Mouse (Mus musculus) intestine, embryonic 14.5 days (tissue): ENCODE data around the gene Rab8b. TPM values are rescaled to one million over a fixed set of nuclear protein-coding genes. Genes with fewer than 3 reads are reported as not detected.

Experiments used
- ATAC-seq: fragments of 200-750 bp; cut with Nextera tagmentation; replicated peaks from 2 replicates; pipeline ENCODE4 v1.8.0; 2017; ENCODE audit warnings: low read depth, moderate number of reproducible peaks, moderate TSS enrichment, moderate library complexity; ENCODE audit not compliant: low FRiP score, low TSS enrichment
- DNase-seq: peaks from one replicate; pipeline ENCODE4 v3.0.0-alpha.2; 2018; ENCODE audit warnings: low spot score
- H3K27ac ChIP-seq: fragments of 300-500 bp; sonication (generic); 2 replicates; pipeline ENCODE4 v1.5.1; 2014; ENCODE audit warnings: low read depth, mild to moderate bottlenecking, control low read depth
- H3K27me3 ChIP-seq: fragments of 300-500 bp; sonication (generic); replicated peaks from 2 replicates; pipeline ENCODE4 v1.6.1; 2014; ENCODE audit warnings: low read length, control low read depth; ENCODE audit not compliant: control insufficient read depth, insufficient read depth
- H3K36me3 ChIP-seq: fragments of 300-500 bp; sonication (generic); 2 replicates; pipeline ENCODE4 v1.6.1; 2014; ENCODE audit warnings: low read length, control low read depth; ENCODE audit not compliant: control insufficient read depth, insufficient read depth
- H3K4me1 ChIP-seq: fragments of 300-500 bp; sonication (generic); replicated peaks from 2 replicates; pipeline ENCODE4 v1.6.1; 2014; ENCODE audit warnings: low read length, control low read depth, mixed read lengths; ENCODE audit not compliant: control insufficient read depth, insufficient read depth
- H3K4me2 ChIP-seq: fragments of 300-500 bp; sonication (generic); 2 replicates; pipeline ENCODE4 v1.6.1; 2014; ENCODE audit warnings: low read length
- H3K4me3 ChIP-seq: fragments of 300-500 bp; sonication (generic); 2 replicates; pipeline ENCODE4 v1.5.1; 2014; ENCODE audit warnings: low read depth, low read length, control low read depth, mixed read lengths
- H3K9ac ChIP-seq: fragments of 300-500 bp; sonication (generic); 2 replicates; pipeline ENCODE4 v1.6.1; 2014; ENCODE audit warnings: mild to moderate bottlenecking, low read length
- H3K9me3 ChIP-seq: fragments of 300-500 bp; sonication (generic); 2 replicates; pipeline ENCODE4 v1.6.1; 2016; ENCODE audit warnings: low read length, control low read depth; ENCODE audit not compliant: control insufficient read depth
- WGBS: fragments of 180-500 bp; shearing (Covaris S2); extraction: QIAGEN DNeasy Blood & Tissue Kit; methylation state at CpG from one replicate; pipeline ENCODE4 v1.1.7; 2014; 5-methylcytosine and 5-hydroxymethylcytosine counted together
- polyA plus RNA-seq: library from polyadenylated mRNA; unstranded; fragments of >200 nt; fragmentation: Nextera tagmentation; extraction: Ambion mirVana; gene quantifications from 2 replicates; pipeline ENCODE4 v1.2.1, GENCODE M21; 2014

Gene Rab8b
- polyA plus RNA-seq, 1 experiment from 2014 or later: 26.1 TPM

DNA sequence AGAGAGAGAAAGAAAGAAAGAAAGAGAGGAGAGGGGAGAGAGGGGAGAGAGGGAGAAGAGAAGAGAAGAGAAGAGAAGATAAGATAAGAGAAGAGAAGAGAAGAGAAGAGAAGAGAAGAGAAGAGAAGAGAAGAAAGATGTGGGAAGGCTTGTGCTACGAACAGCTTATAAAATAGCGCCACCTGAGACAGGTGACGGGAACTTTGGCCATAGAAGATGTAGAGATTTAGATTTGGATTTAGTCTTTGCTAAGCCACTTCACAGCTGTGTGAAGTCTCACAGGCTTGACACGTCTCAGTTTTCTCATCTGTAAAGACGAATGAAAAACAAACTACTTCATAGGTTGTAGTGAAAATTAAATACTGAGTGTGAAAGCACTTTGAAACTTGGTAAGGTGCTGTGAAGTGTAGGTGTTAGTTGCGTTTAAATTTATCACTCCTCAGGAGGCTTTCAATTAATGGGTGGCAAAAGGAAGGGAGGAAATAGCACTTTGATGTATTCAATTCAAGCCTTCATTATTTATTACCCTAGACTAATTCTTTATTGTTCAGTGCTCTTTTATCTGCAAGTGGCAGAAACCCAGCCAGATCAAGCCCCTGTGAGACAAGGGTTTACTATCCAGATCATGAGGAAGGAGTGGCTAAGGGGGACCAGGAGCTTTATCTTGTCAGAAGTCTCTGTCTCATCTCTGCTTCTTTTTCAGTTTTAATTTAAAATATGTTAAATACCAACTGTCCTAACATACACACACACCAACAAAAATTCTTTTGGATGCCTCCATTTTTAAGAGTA, 1.2 kb upstream of the Rab8b start:
- Histone ChIP-seq H3K9ac (no peak overlapping the region), H3K4me1 (peaks cover 20% of the 10 kb centered on the region), H3K27me3 (no peaks in the 10 kb centered on the region), H3K36me3 (no peaks in the 10 kb centered on the region), H3K4me2 (peak overlapping the region; percentile 75), H3K27ac (no peak overlapping the region), H3K9me3 (no peaks in the 10 kb centered on the region), H3K4me3 (no peak overlapping the region)
- WGBS: 4% methylated on average over 6 of the region's 6 CpGs
- no peak for ATAC-seq
- DNase-seq: no peak

DNA sequence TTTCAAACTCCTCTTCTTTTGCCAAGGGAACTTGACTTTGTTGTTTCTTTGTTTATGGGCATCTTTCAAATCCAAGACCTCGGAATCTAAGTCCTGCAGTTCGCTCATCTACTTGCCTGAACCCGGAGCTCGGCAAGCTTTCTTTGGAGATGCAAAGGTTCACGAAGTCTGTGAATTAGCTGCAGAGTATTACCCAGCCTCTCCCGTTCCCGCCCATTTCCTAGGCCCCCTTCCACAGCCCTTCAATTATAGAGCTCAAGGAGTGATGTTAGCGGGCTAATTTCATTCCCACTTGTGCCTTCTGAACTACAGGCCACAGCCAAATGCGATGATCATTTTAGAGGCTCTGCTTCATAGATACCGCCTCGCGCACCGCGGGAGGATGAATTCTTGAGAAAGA, 494 bp upstream of the Rab8b start:
- Histone ChIP-seq H3K4me3 (peak overlapping the region; percentile 94), H3K4me2 (peak overlapping the region; percentile 75), H3K4me1 (peaks cover 26% of the 10 kb centered on the region), H3K9ac (peak overlapping the region; percentile 44), H3K9me3 (no peaks in the 10 kb centered on the region), H3K27ac (peak overlapping the region; percentile 65), H3K27me3 (no peaks in the 10 kb centered on the region), H3K36me3 (no peaks in the 10 kb centered on the region)
- 0% methylated on average over 14 of the region's 14 CpGs for WGBS
- peak; percentile 29 for ATAC-seq
- DNase-seq: no peak

DNA sequence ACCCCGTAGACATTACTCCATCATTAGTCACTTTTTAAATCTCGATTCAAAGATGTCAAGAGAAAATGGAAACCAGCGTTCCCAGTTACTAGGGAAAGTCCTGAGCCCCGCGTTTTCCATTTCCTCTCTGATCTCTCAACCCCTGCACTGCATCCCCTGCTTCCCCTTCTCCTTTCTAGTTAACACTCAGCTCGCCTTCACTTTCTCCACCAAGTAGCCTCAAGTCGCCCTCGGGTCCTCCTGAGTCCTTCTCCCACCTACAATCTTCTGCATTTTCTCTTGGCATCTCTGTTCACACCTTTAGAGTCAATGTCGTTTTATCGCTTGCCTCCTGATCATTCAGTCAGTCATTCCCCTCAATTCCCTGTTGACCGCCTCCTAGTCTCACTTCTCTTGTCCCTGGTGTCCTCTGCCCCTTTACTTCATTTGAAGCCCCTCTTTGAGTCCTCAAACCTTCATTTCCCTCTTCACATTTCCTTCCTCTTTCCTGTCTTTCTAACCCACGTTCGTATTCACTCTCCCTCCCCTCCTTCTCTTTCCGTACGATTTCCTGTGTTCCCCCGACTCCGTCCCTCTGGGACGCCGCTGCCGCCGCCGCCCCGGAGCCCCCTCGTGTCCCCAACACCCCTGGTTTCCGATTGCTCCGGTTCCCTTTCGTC, 686 bp downstream of the Rab8b start:
- 0 out of 2 replicates have a peak, but pooled peaks have one; percentile 1 for ATAC-seq

DNA sequence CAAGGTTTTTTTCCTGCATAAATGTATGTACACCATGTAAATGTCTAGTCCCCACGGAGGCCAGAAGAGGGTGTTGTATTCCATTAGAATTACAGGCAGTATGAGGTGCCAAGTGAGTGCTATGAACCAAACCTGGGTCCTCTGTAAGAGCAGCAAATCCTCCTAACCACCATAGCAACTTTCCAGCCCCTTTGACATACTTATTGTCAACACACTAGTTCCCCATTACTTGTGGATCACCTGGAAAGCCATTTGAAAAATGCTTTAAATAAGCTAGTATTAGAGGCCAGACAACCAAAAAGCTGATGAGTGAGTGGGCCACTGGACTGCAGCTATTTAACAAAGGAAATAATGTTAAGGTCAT, 1.6 kb downstream of the Rab8b start:
- Histone ChIP-seq H3K9me3 (no peaks in the 10 kb centered on the region), H3K4me3 (peak overlapping the region; percentile 94; the same call in 1 of the 2 replicates), H3K27ac (no peak overlapping the region), H3K4me2 (peak overlapping the region; percentile 75), H3K4me1 (peaks cover 30% of the 10 kb centered on the region), H3K9ac (no peak overlapping the region), H3K27me3 (no peaks in the 10 kb centered on the region), H3K36me3 (no peaks in the 10 kb centered on the region)
- WGBS: 75% methylated on average over 1 of the region's 1 CpGs
- DNase-seq (no peak), ATAC-seq (no peak)

More for the DNA sequence above, 686 bp downstream of the Rab8b start:
- Histone ChIP-seq H3K9me3 (no peaks in the 10 kb centered on the region), H3K27me3 (no peaks in the 10 kb centered on the region), H3K4me1 (peaks cover 30% of the 10 kb centered on the region), H3K27ac (peak overlapping the region; percentile 91), H3K9ac (peak overlapping the region; percentile 82), H3K36me3 (no peaks in the 10 kb centered on the region), H3K4me3 (peak overlapping the region; percentile 94), H3K4me2 (peak overlapping the region; percentile 75)
- DNase-seq: peak; percentile 68
- WGBS: 2% methylated on average over 27 of the region's 27 CpGs

DNA sequence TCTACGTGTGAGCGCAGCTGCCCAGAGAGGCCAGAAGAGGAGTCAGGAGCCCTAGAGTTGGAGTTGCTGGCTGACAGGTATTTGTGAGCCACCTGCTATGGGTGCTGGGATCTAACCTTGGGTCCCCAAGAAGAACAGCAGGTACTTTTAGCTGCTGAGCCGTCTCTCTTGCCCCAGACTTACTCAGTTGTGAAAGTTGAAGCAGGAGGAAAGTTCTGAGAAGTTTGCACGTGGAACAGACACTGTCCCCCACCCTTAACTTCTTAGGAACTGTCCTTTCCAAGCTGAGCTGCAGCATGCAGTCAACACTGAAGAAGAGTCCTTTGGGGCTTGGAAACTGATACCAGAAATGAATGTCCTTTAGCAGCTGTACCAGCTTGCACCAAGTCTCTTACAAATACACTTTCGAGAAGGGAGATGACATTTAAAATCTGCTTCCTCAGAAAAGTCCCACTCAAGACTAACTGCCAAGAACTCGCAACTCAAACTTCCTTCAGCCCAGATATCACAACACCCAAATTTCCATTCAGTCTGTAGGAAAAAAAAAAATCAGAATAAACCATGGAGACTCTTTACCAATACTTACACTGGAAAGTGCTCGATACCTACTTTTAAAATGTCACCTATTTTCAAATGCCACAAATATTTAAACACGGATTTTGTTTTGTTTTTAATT, 2.1 kb downstream of the Rab8b start:
- Histone ChIP-seq H3K4me2 (peak overlapping the region; percentile 75; the same call in 1 of the 2 replicates), H3K9ac (no peak overlapping the region), H3K27me3 (no peaks in the 10 kb centered on the region), H3K36me3 (no peaks in the 10 kb centered on the region), H3K9me3 (no peaks in the 10 kb centered on the region), H3K4me3 (no peak overlapping the region), H3K27ac (no peak overlapping the region), H3K4me1 (peaks cover 30% of the 10 kb centered on the region)
- ATAC-seq (no peak), DNase-seq (no peak)
- WGBS: 86% methylated on average over 8 of the region's 8 CpGs

DNA sequence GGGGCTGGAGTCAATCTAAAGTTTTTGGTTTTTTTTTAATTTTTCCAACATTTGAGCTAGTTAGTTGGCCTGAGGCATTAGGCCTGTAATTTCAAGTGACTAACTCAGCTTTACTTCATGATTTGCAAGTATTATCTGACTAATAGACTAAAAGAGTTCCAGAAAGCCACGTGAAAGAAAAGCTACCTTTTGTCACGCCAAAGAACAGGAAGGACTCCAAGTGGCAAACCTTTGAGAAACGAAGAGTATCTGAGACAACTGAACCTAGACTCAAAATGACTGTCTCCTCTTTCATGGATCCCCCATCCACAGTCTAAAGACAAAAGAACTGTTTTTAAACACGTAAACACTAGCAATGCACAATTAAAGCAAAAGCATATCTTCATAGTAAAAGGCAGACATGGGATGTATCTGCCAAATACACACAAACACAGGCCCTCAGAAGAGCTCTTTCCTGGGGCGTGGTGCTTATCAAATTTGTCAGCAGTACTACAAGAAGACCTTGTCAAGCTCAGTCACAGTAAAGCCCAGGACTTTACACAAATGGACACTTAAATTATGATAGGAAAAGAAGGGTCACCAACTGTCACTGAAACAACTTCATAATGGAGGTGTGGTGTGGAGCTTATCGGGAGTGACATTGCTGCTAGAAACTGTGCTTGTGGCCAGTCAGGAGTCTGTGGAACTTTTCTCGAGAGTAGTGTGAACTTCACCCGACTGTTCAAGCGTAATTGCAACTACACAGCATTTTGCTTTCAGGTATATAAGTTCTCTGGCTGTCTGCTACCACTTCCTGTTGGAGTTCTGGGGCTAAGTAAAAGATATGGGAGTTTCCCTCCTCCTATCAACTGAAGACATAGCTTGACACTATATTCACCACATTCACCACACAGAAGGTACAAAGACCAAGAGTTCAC, 3.4 kb downstream of the Rab8b start:
- Histone ChIP-seq H3K36me3 (no peaks in the 10 kb centered on the region), H3K9me3 (no peaks in the 10 kb centered on the region), H3K4me3 (no peak overlapping the region), H3K9ac (no peak overlapping the region), H3K27me3 (no peaks in the 10 kb centered on the region), H3K27ac (no peak overlapping the region), H3K4me2 (no peak overlapping the region), H3K4me1 (peaks cover 30% of the 10 kb centered on the region)
- WGBS: 79% methylated on average over 9 of the region's 9 CpGs
- no peak for DNase-seq
- no peak for ATAC-seq

DNA sequence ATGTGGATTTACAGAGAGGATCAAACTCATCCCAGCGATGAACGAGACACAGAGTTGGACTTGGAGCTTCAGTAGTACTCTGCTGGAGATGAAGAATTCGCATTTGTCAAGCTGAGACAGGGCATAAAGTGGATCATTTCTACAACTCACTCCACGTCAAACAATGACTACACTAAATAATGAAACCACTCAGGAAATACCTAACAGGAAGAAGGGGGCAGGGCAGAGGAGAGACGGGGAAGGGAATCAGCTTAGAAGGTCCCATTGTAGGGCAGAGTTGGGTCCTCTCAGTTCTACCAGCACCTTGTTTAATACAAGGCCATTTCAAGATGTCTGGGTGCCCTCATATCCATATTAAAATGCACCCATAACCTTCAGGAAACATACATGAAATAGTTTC, 4.1 kb downstream of the Rab8b start:
- Histone ChIP-seq H3K27me3 (no peaks in the 10 kb centered on the region), H3K27ac (no peak overlapping the region; the same call in 1 of the 2 replicates), H3K4me3 (no peak overlapping the region), H3K36me3 (no peaks in the 10 kb centered on the region), H3K4me1 (peaks cover 30% of the 10 kb centered on the region), H3K4me2 (no peak overlapping the region), H3K9ac (no peak overlapping the region), H3K9me3 (no peaks in the 10 kb centered on the region)
- DNase-seq (no peak), ATAC-seq (no peak)
- WGBS: 63% methylated on average over 5 of the region's 5 CpGs

DNA sequence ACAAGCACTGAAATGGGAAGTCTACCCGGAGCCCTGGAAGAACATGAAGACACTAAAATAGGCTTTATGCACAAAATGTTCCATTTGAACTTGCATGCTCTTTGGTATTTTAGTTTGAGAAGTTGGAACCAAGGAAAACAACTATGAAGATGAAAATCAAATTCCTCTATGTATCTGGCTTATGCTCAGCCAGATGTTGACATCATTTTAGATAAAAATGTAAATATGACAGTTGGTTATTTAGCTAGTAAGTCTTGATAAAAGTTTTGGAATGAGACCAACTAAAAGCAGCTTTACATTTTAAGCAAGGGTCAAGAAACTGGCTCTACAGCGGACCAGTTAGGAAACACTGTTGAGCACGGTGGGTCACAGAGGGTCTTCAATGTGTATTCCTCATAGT, 4.9 kb downstream of the Rab8b start:
- H3K9me3 ChIP-seq: no peaks in the 10 kb centered on the region
- H3K9ac ChIP-seq: no peak overlapping the region
- peak overlapping the region; percentile 25; the same call in 1 of the 2 replicates for H3K27ac ChIP-seq
- ATAC-seq (no peak), DNase-seq (no peak)
- no peak overlapping the region for H3K4me3 ChIP-seq
- H3K36me3 ChIP-seq: no peaks in the 10 kb centered on the region
- no peaks in the 10 kb centered on the region for H3K27me3 ChIP-seq
- no peak overlapping the region for H3K4me2 ChIP-seq
- 76% methylated on average over 3 of the region's 3 CpGs for WGBS
- H3K4me1 ChIP-seq: peaks cover 30% of the 10 kb centered on the region
